Mouse (Mus musculus): ENCODE data around the gene Elof1.
"Not testable (repeated sequence)": the region's sequence is repeated elsewhere in the genome, so short reads cannot be mapped to it uniquely, and the experiment has no call there.

Elof1 gene

GRCm38 (mm10) chr9:22089281-22089680 is 27.7 kb downstream of the Elof1 start:
- DNase-seq = no peak

GRCm38 (mm10) chr9:22087034-22087618 is 29.8 kb downstream of the Elof1 start:
- no peak for DNase-seq

- no peak for DNase-seq
Measured at GRCm38 (mm10) chr9:22086012-22086411, 31.0 kb downstream of the Elof1 start.

- DNase-seq = peak; percentile 98
Measured at GRCm38 (mm10) chr9:22085022-22085834, 31.7 kb downstream of the Elof1 start, which contains the start of gene Ecsit. TSS of gene Ecsit (minus strand) at chr9:22085438.

GRCm38 (mm10) chr9:22084667-22085021 is 32.3 kb downstream of the Elof1 start:
- no peak for DNase-seq

- no peak for DNase-seq
Measured at GRCm38 (mm10) chr9:22076223-22076622, 40.7 kb downstream of the Elof1 start.

- not testable (repeated sequence) for DNase-seq
Measured at GRCm38 (mm10) chr9:22075778-22076177, 41.2 kb downstream of the Elof1 start.

- DNase-seq = no peak
Measured at GRCm38 (mm10) chr9:22072276-22072675, 44.7 kb downstream of the Elof1 start.

- DNase-seq = peak; percentile 98
Measured at GRCm38 (mm10) chr9:22070791-22071573, 46.0 kb downstream of the Elof1 start, which contains the start of the genes Gm49318 and Zfp653. TSS of gene Gm49318 (minus strand) at chr9:22071259. TSS of gene Zfp653 (minus strand) at chr9:22071376.

GRCm38 (mm10) chr9:22069881-22070553 is 47.0 kb downstream of the Elof1 start:
- DNase-seq = no peak

GRCm38 (mm10) chr9:22067195-22067594 is 49.8 kb downstream of the Elof1 start:
- no peak for DNase-seq

GRCm38 (mm10) chr9:22066433-22066832 is 50.5 kb downstream of the Elof1 start:
- DNase-seq = peak; percentile 68

- no peak for DNase-seq
Measured at GRCm38 (mm10) chr9:22065642-22066041, 51.3 kb downstream of the Elof1 start.

GRCm38 (mm10) chr9:22064341-22064740 is 52.6 kb downstream of the Elof1 start:
- DNase-seq = no peak
